Mouse (Mus musculus): Measurements from ENCODE around the gene Olfr1175-ps. TPM values are rescaled to one million over a fixed set of nuclear protein-coding genes. Genes with fewer than 3 reads are reported as not detected.

The Olfr1175-ps gene
- total RNA-seq (2023), result not detected

DNA sequence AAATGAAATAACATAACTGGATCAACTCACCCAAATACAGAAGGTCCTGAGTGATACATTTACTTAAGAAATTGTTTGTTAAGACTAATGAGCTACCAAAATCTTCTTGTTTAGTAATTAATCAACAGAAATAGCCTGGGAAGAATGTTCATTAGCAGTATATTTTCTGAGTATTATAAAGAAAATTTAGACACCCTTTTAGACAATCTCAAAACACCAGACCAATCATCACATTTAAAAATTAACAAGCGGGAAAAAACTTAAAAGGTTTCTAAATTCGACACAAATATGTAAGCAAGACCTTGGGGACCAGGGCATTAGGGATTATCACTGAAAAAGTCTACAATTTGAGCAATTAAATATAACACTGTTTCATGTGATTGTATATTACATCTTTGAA is at the start of gene Olfr1175-ps:
Olfr1175-ps (minus strand) TSS at position 101 of the 400 bp plus-strand sequence.

DNA sequence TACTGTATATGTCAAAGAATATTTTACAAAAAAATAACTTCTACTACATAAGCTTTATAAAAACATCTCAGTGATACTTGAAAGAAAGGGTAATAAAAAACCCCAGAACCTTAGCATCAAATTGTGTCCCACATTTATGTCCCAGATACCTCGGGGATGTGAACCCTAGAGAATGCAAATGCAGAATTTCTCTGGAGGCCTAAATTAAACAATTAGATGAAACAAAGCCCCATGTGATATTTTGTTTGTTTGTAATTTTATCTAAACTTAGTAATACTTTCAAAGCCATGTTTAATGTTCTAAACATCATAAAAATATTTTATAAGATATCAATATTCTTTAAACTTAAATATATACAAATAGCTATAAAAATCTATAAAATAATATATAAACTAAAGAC is 19.4 kb upstream of the Olfr1175-ps start, which contains the start of gene Olfr1177-ps:
Olfr1177-ps (minus strand) TSS at position 101 of the 400 bp plus-strand sequence.

DNA sequence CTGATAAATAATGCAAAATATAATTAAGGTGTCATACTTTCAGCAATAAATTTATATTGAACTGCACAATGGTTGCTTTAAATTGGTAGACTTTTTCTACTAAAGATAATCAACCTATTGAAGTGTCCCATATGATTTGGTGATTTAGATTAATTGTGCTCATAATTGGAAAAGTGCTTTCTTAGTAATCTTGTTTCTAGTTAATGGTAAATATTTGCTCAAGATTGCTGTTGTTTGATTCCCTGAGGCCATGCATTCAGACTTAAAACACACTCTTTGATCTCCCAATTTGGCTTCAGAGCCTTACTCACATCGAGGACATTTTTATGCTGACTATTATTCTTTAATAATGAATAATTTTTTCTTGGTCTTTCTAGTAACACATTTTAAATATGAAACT is 9.4 kb upstream of the Olfr1175-ps start, which contains the start of gene Olfr1176:
Olfr1176 (plus strand) TSS at position 301 of the 400 bp plus-strand sequence.

DNA sequence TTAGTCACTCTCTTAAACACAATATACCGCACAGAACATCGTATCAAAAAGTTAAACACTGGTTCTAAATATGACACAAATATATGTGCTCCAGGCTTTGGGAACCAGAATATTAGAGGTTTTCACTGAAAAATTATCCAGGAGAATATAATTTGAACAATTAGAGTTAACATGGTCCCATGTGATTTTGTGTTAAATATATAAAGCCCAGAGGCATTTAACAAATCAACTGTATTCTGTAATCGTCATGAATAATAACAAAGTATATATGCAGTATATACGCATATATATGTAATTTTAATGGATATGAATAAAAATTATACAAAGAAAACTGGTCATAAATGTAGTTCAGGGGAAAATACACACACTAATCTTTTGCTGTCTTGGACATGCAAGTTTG is 12.0 kb downstream of the Olfr1175-ps start, which contains the start of gene Olfr1174-ps:
Olfr1174-ps (minus strand) TSS at position 101 of the 400 bp plus-strand sequence.

DNA sequence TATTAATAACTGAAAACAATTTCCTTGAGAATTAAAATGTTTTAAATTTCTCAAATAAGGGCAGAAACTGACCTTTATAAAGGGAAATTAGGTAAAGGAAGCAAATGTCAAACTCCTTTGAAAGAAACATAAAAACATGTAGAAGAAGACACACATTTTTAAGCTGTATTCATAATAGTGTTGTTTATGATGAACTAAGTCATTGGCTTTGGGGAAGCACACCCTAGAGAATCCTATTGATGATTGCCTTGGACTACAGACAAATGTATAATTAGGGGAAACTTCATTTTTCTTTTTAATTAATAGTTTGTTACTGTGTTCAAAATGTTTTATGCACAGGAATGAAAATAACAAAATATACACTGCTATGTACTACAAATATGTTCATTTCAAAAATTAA is 47.2 kb downstream of the Olfr1175-ps start, which contains the start of gene Olfr1173:
Olfr1173 (minus strand) TSS at position 101 of the 400 bp plus-strand sequence.

Other genes with a start within 250 kb of the Olfr1175-ps start
- gene Olfr1164, start 233.2 kb downstream of the Olfr1175-ps start, total RNA-seq (2023), result not detected
- gene Olfr1166, start 198.9 kb downstream of the Olfr1175-ps start, total RNA-seq (2023), result not detected
- not detected for gene Olfr1167, start 172.0 kb downstream of the Olfr1175-ps start, total RNA-seq (2023)
- not detected for gene Olfr1168, start 145.3 kb downstream of the Olfr1175-ps start, total RNA-seq (2023)
- gene Olfr1170, start 98.9 kb downstream of the Olfr1175-ps start, total RNA-seq (2023), result not detected
- not detected for gene Olfr1173, start 47.3 kb downstream of the Olfr1175-ps start, total RNA-seq (2023)
- not detected for gene Olfr1174-ps, start 12.1 kb downstream of the Olfr1175-ps start, total RNA-seq (2023)
- not detected for gene Olfr1176, start 9.5 kb upstream of the Olfr1175-ps start, total RNA-seq (2023)
- gene Olfr1177-ps, start 19.3 kb upstream of the Olfr1175-ps start, total RNA-seq (2023), result not detected
- not detected for gene Olfr1178, start 59.8 kb upstream of the Olfr1175-ps start, total RNA-seq (2023)
- gene Olfr1179, start 79.2 kb upstream of the Olfr1175-ps start, total RNA-seq (2023), result not detected
- gene Olfr1180, start 91.9 kb upstream of the Olfr1175-ps start, total RNA-seq (2023), result not detected
- gene Olfr1181, start 99.0 kb upstream of the Olfr1175-ps start, total RNA-seq (2023), result not detected
- not detected for gene Gm13757, start 121.9 kb upstream of the Olfr1175-ps start, total RNA-seq (2023)
- gene Olfr1183, start 127.7 kb upstream of the Olfr1175-ps start, total RNA-seq (2023), result not detected
- gene Olfr1184, start 156.4 kb upstream of the Olfr1175-ps start, total RNA-seq (2023), result not detected
- not detected for gene Olfr1185-ps1, start 166.1 kb upstream of the Olfr1175-ps start, total RNA-seq (2023)
- not detected for gene Olfr1186, start 191.3 kb upstream of the Olfr1175-ps start, total RNA-seq (2023)
- not detected for gene Olfr1188, start 229.7 kb upstream of the Olfr1175-ps start, total RNA-seq (2023)